Mouse (Mus musculus): Measurements from ENCODE around the gene Rexo4.

The Rexo4 gene

GRCm38 (mm10) chr2:26908710-26909386 lies 55.3 kb downstream of the Rexo4 start:
- no peak for DNase-seq

GRCm38 (mm10) chr2:26907109-26907508 lies 57.1 kb downstream of the Rexo4 start:
- DNase-seq = peak; percentile 57 to 75

GRCm38 (mm10) chr2:26906431-26906830 lies 57.8 kb downstream of the Rexo4 start:
- DNase-seq = no peak

GRCm38 (mm10) chr2:26905936-26906335 lies 58.2 kb downstream of the Rexo4 start:
- peak in 1 of 2 experiments; percentile 4 for DNase-seq

Data from lung, postnatal 4 days (tissue).